Mouse (Mus musculus): ENCODE data around the gene Syce1l. TPM values are rescaled to one million over a fixed set of nuclear protein-coding genes. Genes with fewer than 3 reads are reported as not detected.

The Syce1l gene
- polyA plus RNA-seq, 1 experiment, result not detected

DNA sequence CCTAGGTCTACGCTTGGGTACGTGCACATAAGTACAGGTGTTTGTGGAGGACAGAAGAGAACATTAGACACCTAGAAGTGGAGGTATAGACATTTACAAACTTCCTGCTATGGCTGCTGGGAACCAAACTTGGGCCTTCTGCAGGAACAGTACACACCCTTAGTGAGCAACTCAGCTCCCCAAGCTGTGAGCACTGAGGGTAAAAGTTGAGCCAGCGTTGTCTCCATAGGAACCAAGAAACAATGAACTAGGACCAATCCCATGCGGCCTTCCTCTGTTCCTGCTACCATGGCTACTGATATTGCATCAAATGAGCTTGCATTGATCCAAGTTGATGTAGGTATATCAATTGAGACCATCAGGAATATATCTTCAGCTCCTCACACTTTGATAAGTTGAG, 22.0 kb downstream of the Syce1l start:
- H3K79me2 ChIP-seq (ENCODE audit: control insufficient read depth, insufficient read depth), result no peaks in the 10 kb centered on the region
- no peaks in the 10 kb centered on the region for H3K79me3 ChIP-seq (ENCODE audit: low read depth)
- TF ChIP-seq MYOG (IDR thresholded peaks at IDR 0.05; ENCODE audit: control insufficient read depth, extremely low read depth, insufficient read length) (no peak), USF1 (IDR thresholded peaks at IDR 0.05; ENCODE audit: low read depth) (no peak), MAX (IDR thresholded peaks at IDR 0.05) (no peak)
- no peak overlapping the region for H3K4me3 ChIP-seq (ENCODE audit: insufficient read depth, poor library complexity, severe bottlenecking)
- no peak overlapping the region for H3ac ChIP-seq (ENCODE audit: control insufficient read depth, insufficient read length, low read depth)
- H3K27me3 ChIP-seq (ENCODE audit: control insufficient read depth, insufficient read depth, insufficient read length), result no peaks in the 10 kb centered on the region
- H3K36me3 ChIP-seq (ENCODE audit: control insufficient read depth, insufficient read depth), result no peaks in the 10 kb centered on the region

DNA sequence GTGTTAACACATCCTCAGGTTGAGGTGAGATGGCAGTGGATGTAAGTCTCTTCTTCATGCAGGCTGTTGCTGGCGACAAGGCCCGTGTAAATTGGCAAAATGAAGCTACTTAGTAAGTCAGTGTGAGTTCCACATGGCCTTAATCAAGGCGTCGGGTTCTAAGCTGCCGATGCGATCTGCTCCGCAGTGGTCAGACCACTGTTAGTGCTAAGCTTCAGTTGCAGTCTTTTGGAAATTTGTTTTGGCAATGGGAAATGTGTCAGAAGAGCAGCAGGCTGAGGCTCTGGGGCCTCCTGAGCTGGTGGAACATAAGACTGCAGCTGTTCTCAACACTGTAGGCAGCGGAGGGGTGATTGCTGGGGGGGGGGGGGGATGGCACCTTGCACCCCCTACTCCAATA, 22.9 kb downstream of the Syce1l start:
- Histone ChIP-seq H3K27me3 (ENCODE audit: control insufficient read depth, insufficient read depth, insufficient read length) (no peaks in the 10 kb centered on the region), H3K79me3 (ENCODE audit: low read depth) (no peaks in the 10 kb centered on the region), H3K36me3 (ENCODE audit: control insufficient read depth, insufficient read depth) (no peaks in the 10 kb centered on the region), H3ac (ENCODE audit: control insufficient read depth, insufficient read length, low read depth) (no peak overlapping the region), H3K4me3 (ENCODE audit: insufficient read depth, poor library complexity, severe bottlenecking) (no peak overlapping the region), H3K79me2 (ENCODE audit: control insufficient read depth, insufficient read depth) (no peaks in the 10 kb centered on the region)
- TF ChIP-seq CTCF (IDR thresholded peaks at IDR 0.05; ENCODE audit: control insufficient read depth, insufficient read depth, insufficient read length), result no peak
- TF ChIP-seq USF1 (IDR thresholded peaks at IDR 0.05; ENCODE audit: low read depth), result no peak
- no peak for TF ChIP-seq MYOG (IDR thresholded peaks at IDR 0.05; ENCODE audit: control insufficient read depth, extremely low read depth, insufficient read length)
- no peak for TF ChIP-seq CEBPB (IDR thresholded peaks at IDR 0.05; ENCODE audit: low read depth)
- TF ChIP-seq FOSL1 (IDR thresholded peaks at IDR 0.05; ENCODE audit: insufficient read depth, low read length, poor library complexity, severe bottlenecking), result no peak
- TF ChIP-seq MAX (IDR thresholded peaks at IDR 0.05), result no peak

DNA sequence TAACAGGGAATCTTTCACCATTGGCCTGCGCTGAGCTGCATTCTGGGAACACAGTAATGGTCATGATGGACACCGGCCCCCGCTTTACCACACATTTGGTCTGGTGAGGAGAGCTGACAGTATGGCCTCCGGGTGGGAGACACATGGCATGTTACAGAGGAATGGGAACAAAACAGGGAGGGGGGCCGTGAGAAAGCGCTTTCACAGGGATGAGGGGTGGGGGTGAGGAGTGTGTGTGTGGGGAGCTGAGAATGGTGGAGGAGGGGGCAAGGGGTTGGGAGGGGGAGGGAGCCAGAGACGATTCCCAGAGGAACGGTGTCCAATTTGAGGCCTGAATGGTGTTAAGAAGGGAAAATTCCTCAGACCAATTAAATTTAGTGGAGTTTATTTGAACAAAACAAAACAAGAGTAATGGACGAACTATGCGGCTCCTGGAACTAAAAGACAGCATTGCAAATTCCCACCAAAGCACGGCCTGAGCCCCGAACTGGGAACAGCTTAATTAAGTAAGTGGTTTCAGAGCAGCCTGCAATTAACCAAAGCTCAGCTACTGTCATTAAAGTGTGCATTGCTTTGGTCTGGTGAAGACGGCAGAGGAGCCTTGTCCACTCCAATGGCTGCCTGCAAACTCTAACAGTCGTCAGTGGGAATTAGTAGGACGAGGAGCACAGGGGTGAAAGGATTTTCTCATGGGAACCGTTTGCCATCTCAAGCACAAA, 23.9 kb downstream of the Syce1l start:
- Histone ChIP-seq H3ac (ENCODE audit: control insufficient read depth, insufficient read length, low read depth) (no peak overlapping the region), H3K79me2 (ENCODE audit: control insufficient read depth, insufficient read depth) (no peaks in the 10 kb centered on the region), H3K36me3 (ENCODE audit: control insufficient read depth, insufficient read depth) (no peaks in the 10 kb centered on the region), H3K27me3 (ENCODE audit: control insufficient read depth, insufficient read depth, insufficient read length) (no peaks in the 10 kb centered on the region), H3K79me3 (ENCODE audit: low read depth) (no peaks in the 10 kb centered on the region), H3K4me3 (ENCODE audit: insufficient read depth, poor library complexity, severe bottlenecking) (no peak overlapping the region)
- TF ChIP-seq CEBPB (IDR thresholded peaks at IDR 0.05; ENCODE audit: low read depth), result no peak
- no peak for TF ChIP-seq USF1 (IDR thresholded peaks at IDR 0.05; ENCODE audit: low read depth)
- no peak for TF ChIP-seq MYOD1 (IDR thresholded peaks at IDR 0.05; ENCODE audit: control insufficient read depth, insufficient read length, low read depth)
- no peak for TF ChIP-seq MYOG (IDR thresholded peaks at IDR 0.05; ENCODE audit: control insufficient read depth, extremely low read depth, insufficient read length)
- TF ChIP-seq FOSL1 (IDR thresholded peaks at IDR 0.05; ENCODE audit: insufficient read depth, low read length, poor library complexity, severe bottlenecking), result no peak
- TF ChIP-seq CTCF (IDR thresholded peaks at IDR 0.05; ENCODE audit: control insufficient read depth, insufficient read depth, insufficient read length), result no peak
- no peak for TF ChIP-seq MAX (IDR thresholded peaks at IDR 0.05)

DNA sequence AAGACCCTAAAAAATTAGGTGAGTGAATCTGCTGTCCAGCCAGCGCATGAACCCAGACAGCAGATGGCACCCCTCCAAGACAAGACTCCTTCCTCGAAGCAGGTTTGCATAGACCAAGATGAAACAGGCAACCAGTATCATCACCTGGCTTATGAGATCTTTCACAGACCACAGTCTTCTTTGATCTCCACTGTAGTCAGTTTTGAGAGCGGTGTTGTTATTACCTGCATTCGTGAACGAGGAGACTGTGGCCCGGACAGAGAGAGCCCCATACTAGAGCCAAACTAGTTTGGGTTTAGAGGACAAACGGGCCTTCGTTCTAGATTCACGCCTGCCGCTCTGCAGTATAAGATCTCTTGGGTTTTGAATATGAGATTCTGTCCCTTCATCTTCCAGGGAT, 26.9 kb downstream of the Syce1l start:
- TF ChIP-seq USF1 (IDR thresholded peaks at IDR 0.05; ENCODE audit: low read depth) (no peak), MYOG (IDR thresholded peaks at IDR 0.05; ENCODE audit: control insufficient read depth, extremely low read depth, insufficient read length) (no peak), CEBPB (IDR thresholded peaks at IDR 0.05; ENCODE audit: low read depth) (no peak), CTCF (IDR thresholded peaks at IDR 0.05; ENCODE audit: control insufficient read depth, insufficient read depth, insufficient read length) (no peak)
- Histone ChIP-seq H3ac (ENCODE audit: control insufficient read depth, insufficient read length, low read depth) (no peak overlapping the region), H3K79me3 (ENCODE audit: low read depth) (no peaks in the 10 kb centered on the region)

DNA sequence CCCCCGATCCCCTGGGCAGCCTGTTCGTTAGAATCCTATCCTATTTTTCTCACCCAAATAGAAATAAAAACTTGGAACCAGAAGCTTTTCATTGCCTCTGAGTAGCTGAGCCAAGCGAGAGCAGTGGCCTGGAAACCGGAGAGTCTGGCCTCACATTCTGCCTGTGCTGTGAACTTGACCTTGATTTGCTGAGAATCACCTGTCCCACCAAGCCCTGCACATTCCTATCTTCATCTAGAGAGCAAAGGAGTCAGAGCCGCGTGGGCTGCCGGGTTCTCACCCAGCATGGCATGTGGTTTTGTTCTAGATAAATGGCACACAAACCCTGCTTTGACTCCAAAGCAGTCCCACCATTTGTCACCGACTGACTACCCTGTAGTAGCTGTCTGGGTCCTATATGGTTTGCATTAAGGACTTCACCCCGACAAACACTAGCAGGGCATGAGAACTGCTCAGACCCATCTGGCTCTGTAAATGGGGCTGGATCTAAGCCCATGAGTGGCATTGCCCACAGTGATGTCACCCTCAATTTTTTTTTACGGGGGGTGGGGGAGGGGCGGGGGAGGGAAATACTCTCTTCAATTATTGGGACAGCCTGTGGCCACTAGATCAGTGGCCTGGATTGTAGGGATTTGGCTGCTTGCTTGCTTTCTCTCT, 29.7 kb downstream of the Syce1l start:
- no peaks in the 10 kb centered on the region for H3K79me3 ChIP-seq (ENCODE audit: low read depth)
- H3K27me3 ChIP-seq (ENCODE audit: control insufficient read depth, insufficient read depth, insufficient read length), result no peaks in the 10 kb centered on the region
- TF ChIP-seq FOSL1 (IDR thresholded peaks at IDR 0.05; ENCODE audit: insufficient read depth, low read length, poor library complexity, severe bottlenecking), result no peak
- no peak for TF ChIP-seq MYOG (IDR thresholded peaks at IDR 0.05; ENCODE audit: control insufficient read depth, extremely low read depth, insufficient read length)
- TF ChIP-seq MAX (IDR thresholded peaks at IDR 0.05), result no peak
- no peak for TF ChIP-seq USF1 (IDR thresholded peaks at IDR 0.05; ENCODE audit: low read depth)
- no peak overlapping the region for H3K4me3 ChIP-seq (ENCODE audit: insufficient read depth, poor library complexity, severe bottlenecking)
- H3K79me2 ChIP-seq (ENCODE audit: control insufficient read depth, insufficient read depth), result no peaks in the 10 kb centered on the region
- H3ac ChIP-seq (ENCODE audit: control insufficient read depth, insufficient read length, low read depth), result no peak overlapping the region
- no peaks in the 10 kb centered on the region for H3K36me3 ChIP-seq (ENCODE audit: control insufficient read depth, insufficient read depth)

More for the DNA sequence above, 26.9 kb downstream of the Syce1l start:
- H3K4me3 ChIP-seq (ENCODE audit: insufficient read depth, poor library complexity, severe bottlenecking), result no peak overlapping the region
- no peaks in the 10 kb centered on the region for H3K36me3 ChIP-seq (ENCODE audit: control insufficient read depth, insufficient read depth)
- H3K79me2 ChIP-seq (ENCODE audit: control insufficient read depth, insufficient read depth), result no peaks in the 10 kb centered on the region
- no peaks in the 10 kb centered on the region for H3K27me3 ChIP-seq (ENCODE audit: control insufficient read depth, insufficient read depth, insufficient read length)

DNA sequence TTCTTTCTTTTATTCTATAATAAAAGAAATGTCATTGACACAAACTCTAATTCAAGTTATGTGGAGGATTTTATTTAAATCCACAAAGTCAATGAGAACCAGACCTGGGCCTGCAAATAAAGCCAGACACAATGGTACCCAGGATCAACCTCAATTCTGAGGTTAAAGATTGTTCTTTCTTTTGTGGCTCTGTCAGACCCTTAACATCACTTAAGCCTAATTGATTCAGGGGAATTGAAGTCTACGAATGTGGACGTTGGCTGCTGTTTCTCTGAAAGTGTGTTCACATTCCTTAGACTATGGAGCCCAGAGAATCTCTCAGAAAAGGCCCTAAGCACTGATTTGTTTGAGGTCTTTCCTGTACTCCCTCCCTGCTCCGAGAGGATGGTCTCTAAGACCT, 30.3 kb downstream of the Syce1l start:
- H3K4me3 ChIP-seq (ENCODE audit: insufficient read depth, poor library complexity, severe bottlenecking), result no peak overlapping the region
- H3K79me2 ChIP-seq (ENCODE audit: control insufficient read depth, insufficient read depth), result no peaks in the 10 kb centered on the region
- H3K79me3 ChIP-seq (ENCODE audit: low read depth), result no peaks in the 10 kb centered on the region
- TF ChIP-seq USF1 (IDR thresholded peaks at IDR 0.05; ENCODE audit: low read depth), result no peak
- no peak overlapping the region for H3ac ChIP-seq (ENCODE audit: control insufficient read depth, insufficient read length, low read depth)
- no peaks in the 10 kb centered on the region for H3K27me3 ChIP-seq (ENCODE audit: control insufficient read depth, insufficient read depth, insufficient read length)
- no peaks in the 10 kb centered on the region for H3K36me3 ChIP-seq (ENCODE audit: control insufficient read depth, insufficient read depth)

All from C2C12 (cell line).